Mouse (Mus musculus): Measurements from ENCODE around the gene Ckap5.

Ckap5 gene

DNA sequence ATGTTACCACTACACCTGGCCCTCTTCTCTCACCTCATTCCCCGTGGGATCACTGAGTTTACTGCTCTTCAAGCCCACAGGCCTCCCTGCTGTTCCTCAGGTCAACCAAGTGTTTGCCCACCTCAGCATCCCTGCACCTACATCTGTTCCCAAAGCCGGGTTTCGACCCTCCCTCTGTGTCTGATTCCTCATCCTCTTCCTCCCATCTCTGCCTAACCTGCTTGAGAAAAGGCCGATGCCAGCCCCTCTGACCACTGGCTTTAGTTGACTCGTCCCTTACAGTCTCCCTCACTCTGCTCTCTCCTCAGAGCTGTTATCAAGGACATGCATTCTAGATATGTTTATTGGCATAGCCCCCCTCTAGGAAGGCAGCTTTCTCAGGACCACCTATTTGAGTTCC is 100.9 kb downstream of the Ckap5 start:
- no peak for DNase-seq (ENCODE audit: low read depth, low spot score)

- DNase-seq (ENCODE audit: low read depth, low spot score): no peak
Observed at GRCm38 (mm10) chr2:91628171-91628570, 101.6 kb downstream of the Ckap5 start.

DNA sequence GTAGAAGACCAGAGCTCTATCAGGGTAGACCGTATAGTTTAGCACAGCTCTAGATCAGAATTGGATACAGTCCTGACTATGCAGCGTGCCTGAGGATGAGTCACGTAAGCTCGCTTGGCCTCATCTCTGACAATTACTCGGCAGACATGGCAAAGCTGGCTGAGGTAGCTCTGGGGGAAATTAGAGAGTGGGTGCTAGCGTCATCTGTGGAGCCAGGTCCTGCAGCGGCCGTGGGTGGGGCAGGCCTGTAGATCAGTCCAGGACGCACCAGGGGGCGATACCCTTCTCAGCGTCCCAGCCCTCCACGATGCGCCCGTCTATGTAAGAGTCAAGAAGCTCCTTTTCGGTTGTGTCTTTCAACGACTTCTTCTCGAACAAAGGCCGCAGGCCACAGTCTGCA is 103.1 kb downstream of the Ckap5 start:
- no peak for DNase-seq (ENCODE audit: low read depth, low spot score)

DNA sequence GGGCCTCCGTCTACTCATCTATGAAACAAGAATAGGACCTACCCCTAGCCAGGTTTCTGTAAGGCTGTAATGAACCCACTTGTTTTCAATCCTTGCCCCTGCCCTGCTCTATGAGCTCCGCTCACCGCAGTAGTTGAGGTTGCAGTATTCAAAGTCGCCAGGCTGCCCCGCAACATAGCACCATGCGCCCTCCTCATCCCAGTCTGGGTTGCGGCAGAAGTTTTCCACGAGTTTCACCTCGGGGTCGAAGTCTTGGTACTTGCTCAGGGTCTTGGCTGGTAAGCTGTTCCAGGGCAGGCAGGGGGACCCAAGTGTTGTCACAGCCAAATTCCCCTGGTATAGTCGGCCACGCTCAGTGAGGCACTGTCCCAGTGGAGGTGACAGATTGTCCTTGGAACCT is 103.8 kb downstream of the Ckap5 start:
- DNase-seq (ENCODE audit: low read depth, low spot score): no peak

DNA sequence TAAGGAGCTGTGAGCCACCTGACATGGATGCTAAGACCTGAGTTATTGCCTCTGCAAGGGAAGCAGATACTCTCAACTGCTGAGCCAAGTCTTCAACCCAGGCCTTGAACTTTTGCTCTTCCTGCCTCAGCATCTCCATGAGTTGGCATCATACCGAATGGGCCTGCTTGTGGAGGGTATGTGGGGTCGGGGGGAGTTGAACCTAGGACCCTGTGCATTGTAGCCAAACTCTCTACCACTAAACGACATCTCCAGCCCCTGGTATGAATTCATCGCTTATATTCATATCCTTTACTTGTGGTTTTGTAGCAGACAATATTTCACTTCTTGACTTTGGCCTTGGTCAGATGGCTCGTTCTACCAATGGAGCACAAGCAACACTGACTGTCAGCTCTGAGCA is 105.3 kb downstream of the Ckap5 start:
- no peak for DNase-seq (ENCODE audit: low read depth, low spot score)

- no peak for DNase-seq (ENCODE audit: low read depth, low spot score)
Observed at GRCm38 (mm10) chr2:91632316-91632715, 105.8 kb downstream of the Ckap5 start.

DNA sequence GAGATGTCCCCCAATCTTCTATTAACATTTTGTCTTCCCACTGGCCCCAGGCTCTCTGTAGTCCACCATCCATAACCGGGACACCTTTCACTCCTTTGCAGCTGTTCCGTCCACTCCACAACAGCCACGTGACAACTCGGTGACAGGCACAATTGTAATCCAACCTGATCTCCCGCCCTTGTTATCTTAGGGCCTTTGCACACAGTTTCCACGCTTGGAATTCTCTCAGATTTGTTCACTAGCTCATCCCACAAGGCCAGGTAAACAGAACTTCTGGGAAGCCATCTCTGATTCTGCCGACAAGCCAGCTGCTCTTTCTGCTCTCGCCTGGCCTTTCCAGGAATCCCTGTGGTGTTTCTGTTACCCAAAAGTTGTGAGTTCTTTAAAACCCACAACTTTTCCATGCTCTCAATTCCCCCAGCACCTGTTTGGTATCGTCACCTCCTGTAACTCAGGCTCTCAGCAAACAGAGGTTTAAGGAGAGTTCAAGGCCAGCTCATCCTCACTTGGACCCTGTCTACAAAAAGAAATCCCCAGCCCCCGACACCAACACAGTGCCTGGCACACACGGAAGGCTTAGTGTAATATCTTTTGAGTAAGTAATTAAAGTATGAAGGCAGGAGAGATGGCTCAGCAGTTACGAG is 106.9 kb downstream of the Ckap5 start:
- no peak for DNase-seq (ENCODE audit: low read depth, low spot score)

GRCm38 (mm10) chr2:91634841-91635240 is 108.3 kb downstream of the Ckap5 start:
- peak; percentile 31 for DNase-seq (ENCODE audit: low read depth, low spot score)

DNA sequence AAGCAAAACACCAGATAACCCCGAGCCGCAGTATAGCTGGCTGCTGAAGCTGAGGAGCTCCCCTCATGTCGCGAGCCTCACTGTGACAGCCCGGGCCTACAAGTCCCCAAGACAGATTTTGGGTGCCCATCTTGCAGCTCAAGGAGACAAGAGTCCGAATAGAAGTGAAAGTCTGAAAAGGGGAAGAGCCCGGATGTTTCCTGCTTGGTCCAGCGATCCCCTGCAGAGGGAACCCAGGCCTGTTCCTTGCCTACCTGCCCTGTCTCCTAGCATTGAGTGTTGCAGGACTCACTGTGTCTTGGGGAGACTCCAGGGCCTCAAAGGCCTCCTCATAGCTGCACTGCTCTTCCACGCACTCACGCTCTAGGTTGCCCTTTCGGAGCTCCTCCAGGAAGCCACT is 108.9 kb downstream of the Ckap5 start:
- DNase-seq (ENCODE audit: low read depth, low spot score): peak; percentile 23

DNA sequence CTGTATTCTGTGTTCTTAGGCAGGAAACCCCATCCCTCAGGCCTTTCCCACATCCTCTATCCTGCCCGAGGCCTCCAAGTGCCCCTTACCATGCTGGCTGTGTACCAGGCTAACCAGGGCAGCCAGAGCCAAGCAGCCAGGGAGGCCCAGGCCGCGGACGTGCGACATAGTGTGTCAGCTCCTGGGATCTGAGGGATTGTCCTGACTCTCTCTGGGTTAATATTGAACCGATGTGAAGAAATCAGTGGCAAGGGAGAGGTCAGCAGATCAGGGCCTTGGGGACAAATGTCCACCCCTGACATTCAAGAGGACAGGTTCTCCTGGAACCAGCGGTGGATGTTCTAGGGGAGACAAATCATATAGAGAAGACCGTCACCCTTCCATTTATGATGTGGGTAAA is 109.7 kb downstream of the Ckap5 start, which contains the start of gene F2:
F2 (minus strand) TSS at position 186 of the 400 bp plus-strand sequence.
- DNase-seq (ENCODE audit: low read depth, low spot score): no peak

- DNase-seq (ENCODE audit: low read depth, low spot score): no peak
Observed at GRCm38 (mm10) chr2:91636727-91637338, 110.3 kb downstream of the Ckap5 start.

- DNase-seq (ENCODE audit: low read depth, low spot score): no peak
Observed at GRCm38 (mm10) chr2:91638931-91639330, 112.4 kb downstream of the Ckap5 start.

- no peak for DNase-seq (ENCODE audit: low read depth, low spot score)
Observed at GRCm38 (mm10) chr2:91642825-91643415, 116.4 kb downstream of the Ckap5 start.

- DNase-seq (ENCODE audit: low read depth, low spot score): no peak
Observed at GRCm38 (mm10) chr2:91644021-91644420, 117.5 kb downstream of the Ckap5 start.

DNA sequence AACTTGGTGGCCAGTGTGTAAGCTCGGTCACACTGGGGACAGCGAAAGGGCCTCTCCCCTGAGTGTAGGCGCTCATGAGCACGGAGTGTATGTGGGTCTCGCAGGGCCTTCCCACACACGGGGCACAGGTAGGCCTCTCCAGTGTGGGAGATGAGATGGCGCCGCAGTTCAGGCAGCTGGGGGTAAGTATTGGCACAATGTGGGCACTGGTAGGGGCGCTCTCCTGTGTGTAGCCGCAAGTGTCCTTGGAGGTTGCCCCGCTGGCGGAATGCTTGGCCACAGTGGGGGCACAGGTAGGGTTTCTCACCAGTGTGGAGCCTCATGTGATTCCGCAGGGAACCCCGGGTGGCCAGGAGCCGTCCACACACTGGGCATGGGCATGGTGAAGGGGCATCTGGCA is 118.8 kb downstream of the Ckap5 start:
- no peak for DNase-seq (ENCODE audit: low read depth, low spot score)

DNA sequence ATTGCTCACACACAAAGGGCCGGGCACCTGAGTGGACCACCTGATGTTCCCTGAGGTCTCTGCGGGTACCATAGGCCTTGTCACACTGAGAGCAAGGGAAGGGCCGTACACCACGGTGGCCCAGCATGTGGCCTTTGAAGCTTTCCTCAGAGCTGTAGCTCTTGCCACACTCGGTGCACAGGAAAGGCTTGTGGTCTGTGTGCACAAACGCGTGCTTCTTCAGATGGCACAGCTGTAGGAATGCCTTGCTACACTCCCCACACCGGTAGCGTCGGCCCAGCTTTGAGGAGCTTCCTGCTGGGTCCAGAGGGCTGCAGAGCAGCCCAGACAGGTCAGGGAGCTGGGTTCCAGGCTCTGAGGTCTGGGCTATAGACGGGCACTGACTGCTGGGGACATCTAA is 119.2 kb downstream of the Ckap5 start:
- no peak for DNase-seq (ENCODE audit: low read depth, low spot score)

- DNase-seq (ENCODE audit: low read depth, low spot score): peak; percentile 72
Observed at GRCm38 (mm10) chr2:91646733-91647132, 120.2 kb downstream of the Ckap5 start.

- DNase-seq (ENCODE audit: low read depth, low spot score): no peak
Observed at GRCm38 (mm10) chr2:91649152-91649551, 122.6 kb downstream of the Ckap5 start.

DNA sequence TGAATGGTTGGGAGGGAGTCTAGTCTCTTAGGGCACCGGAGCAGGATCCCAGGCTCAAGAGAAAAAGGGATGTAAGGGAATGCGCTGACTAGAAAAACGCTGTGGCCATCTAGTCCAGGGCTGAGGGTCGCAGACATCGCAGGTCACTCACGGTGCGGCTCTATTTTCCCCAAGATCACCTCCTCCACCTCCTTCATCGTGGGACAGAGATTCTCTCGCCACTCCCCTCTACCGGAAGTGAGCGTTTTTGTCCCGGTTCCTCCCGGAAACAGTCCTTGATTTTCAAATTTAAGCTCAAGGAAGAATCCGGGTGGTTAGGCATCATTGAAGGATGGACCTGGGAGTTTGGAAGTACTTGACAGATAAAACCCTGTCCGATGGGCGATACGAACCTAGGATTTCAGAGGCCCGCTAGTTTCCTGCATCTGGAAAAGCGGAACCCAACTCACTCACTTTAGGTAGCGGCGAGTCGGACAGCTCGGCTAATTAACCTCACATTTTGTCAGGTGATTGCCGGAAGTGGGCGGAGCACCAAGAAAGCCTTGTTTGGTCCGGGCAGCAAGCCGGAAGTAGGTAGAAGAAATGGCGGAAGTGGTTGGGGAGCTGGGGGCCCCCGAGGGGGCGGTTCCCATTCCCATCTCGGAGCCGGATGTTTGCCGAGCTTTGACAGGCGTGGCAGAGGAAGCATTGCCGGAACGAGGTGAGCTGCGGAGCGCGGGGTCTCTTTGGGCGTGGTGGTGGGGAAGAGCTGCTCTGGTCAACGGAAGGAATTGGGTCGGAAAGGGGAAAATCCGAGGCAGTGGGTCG is 123.2 kb downstream of the Ckap5 start, which contains the start of the genes Zfp408 and Arhgap1:
Zfp408 (minus strand) TSS at position 239 of the 807 bp plus-strand sequence.
Arhgap1 (plus strand) TSS at position 308 of the 807 bp plus-strand sequence.
- peak; percentile 99 for DNase-seq (ENCODE audit: low read depth, low spot score)

DNA sequence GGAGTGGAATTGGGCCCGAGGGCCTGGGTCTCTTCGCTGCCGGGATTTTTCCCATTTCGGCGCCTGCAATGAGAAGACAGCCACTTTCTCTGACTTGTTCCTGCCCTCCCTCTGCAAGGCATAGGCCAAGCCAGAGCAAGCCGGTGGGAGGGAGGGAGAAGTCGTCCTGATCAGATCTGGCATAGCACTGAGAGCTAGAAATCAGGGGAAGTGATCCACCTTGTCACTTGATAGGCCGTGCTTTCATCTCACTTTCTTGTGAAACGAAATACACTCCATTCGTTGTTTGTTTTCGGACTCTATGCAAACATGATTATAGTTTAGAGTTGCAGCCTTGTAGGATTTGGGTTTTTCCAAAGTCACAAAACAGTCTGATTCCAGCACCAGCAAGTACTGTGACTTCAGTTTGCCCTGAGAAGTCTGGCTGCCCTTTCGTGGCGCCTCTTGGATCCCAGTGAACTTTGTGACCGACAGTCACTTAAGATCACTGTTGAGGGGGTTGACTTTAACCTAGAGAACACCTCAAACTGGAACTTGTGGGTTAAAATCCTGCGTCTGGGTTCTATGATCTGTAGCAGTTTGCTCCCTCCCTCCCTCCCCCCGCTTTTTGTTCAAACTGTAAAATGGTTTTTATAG is 123.9 kb downstream of the Ckap5 start:
- no peak for DNase-seq (ENCODE audit: low read depth, low spot score)

DNA sequence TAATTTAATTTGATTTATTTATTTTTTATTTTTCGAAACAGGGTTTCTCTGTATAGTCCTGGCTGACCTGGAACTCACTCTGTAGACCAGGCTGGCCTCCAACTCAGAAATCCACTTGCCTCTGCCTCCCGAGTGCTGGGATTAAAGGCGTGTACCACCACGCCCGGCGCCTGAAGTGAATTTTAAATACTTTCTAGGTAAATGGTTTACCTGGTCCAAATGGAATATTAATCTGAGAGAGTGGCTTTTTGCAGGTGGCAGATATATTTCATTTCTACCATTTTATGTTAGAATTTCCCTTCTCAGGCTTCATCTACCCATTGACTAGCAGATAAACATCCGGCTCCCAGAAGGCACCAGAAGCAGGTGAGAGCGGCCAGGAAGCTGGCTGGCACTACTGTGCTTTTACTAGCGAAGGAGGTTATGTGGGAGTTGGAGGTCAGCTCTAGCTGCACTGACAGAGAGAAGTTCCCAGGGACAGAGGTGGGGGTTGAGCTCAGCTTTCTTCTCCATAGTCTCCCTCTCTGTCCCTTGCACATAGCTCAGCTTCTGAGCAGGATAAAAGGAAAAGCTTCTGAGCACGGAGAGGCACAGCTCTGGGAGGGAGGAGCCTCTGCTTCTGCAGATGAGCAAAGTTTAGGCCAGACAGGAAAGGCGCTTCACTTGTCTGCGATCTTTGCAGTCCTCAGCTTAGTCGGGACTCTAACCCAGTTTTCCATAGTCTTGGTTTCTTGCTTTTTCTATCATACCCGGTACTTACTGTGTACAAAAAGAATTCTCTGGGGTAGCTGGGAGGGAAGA is 125.1 kb downstream of the Ckap5 start:
- no peak for DNase-seq (ENCODE audit: low read depth, low spot score)
